In the genomic region with DNA sequence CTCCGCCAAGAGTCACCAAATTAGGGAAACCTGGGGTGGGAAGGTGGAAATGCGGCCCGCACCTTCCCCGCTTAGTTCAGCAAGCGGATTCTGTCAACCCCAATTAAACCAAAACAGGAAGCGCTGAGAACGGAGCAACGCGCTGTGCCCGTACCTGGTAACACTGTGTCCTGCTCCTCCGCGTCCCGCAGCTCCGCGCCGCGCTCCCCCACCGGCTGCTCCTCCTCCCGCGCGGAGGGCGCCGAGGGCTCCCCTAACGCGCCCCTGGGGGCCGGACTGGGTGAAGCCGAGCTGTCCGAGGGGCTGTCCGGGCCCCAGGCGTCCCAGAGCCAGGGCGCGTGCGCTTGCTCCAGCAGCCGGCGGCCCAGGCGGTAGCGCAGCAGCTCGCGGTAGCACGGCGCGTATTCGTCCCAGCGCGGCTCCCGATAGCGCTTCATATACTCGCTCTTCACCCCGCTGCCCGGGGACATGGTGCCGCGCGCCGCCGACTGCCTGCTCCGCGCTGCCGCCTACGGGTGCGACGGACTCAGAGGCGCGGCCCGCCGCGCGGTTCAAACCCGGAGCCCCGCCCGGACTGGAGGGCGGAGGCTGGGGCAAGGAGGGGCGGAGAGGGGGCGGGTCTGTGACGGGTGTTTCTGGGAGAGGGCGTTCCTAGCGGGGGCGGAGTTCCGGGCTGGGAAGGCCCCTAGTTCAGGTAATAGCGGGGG, we compare ENCODE assay signal across 8 mouse cellular contexts. TPM values are rescaled to one million over a fixed set of nuclear protein-coding genes. Genes with fewer than 3 reads are reported as not detected.
DNase-seq lines count a peak whose midpoint lies in the region; ATAC-seq and TF ChIP-seq lines count a peak whose summit lies in the region.

No protein-coding gene starts in this region.

- ATAC-seq in forebrain, postnatal 0 days, result peak; percentile 95
- ATAC-seq in lung, embryonic 15.5 days (ENCODE audit: borderline replicate concordance, extremely low read depth, low FRiP score, low TSS enrichment), result peak; percentile 96

- H3K27ac ChIP-seq in MEL (ENCODE audit: control insufficient read depth, low read depth, low read length), result peak overlapping the region; percentile 56
- H3K27ac ChIP-seq in cerebellum, adult 2 months (ENCODE audit: insufficient read depth, low read length), result peak overlapping the region; percentile 98
- peak overlapping the region; percentile 82 for H3K27ac ChIP-seq in forebrain, postnatal 0 days (ENCODE audit: low read depth, low read length)
- peak overlapping the region; percentile 38 for H3K27ac ChIP-seq in lung, embryonic 15.5 days

- H3K9ac ChIP-seq in MEL (ENCODE audit: control insufficient read depth, low read depth, low read length, poor library complexity, severe bottlenecking), result peak overlapping the region; percentile 86
- peak overlapping the region; percentile 63 for H3K9ac ChIP-seq in forebrain, postnatal 0 days
- H3K9ac ChIP-seq in lung, embryonic 15.5 days, result peak overlapping the region; percentile 60

- TF ChIP-seq POLR2A in MEL (IDR thresholded peaks at IDR 0.05; ENCODE audit: control insufficient read depth in 1 of 2, insufficient read depth in 1 of 2, low read depth in 1 of 2, low read length in 2 of 2, poor library complexity in 1 of 2), result peak; percentile 70 to 85; a peak in 3 of 4 replicates
- no peak for TF ChIP-seq POLR2A in cerebellum, adult 2 months (IDR thresholded peaks at IDR 0.05; ENCODE audit: borderline replicate concordance, insufficient read depth, low read length)

- under 1% methylated on average over 79 of the region's 79 CpGs for WGBS in cerebellum, adult 2 months
- WGBS in forebrain, postnatal 0 days, result 3% methylated on average over 70 of the region's 79 CpGs
- 1% methylated on average over 77 of the region's 79 CpGs for WGBS in lung, embryonic 15.5 days

- H3K4me1 ChIP-seq in MEL (ENCODE audit: control insufficient read depth in 1 of 2, insufficient read depth in 2 of 2, low read length in 2 of 2), result peaks cover 5 to 28% of the 10 kb centered on the region in 2 experiments
- H3K4me1 ChIP-seq in cerebellum, adult 2 months (ENCODE audit: control insufficient read depth, insufficient read depth, low read length), result peaks cover 6% of the 10 kb centered on the region; the same call in 1 of the 2 replicates
- peaks cover 8% of the 10 kb centered on the region; the same call in 1 of the 2 replicates for H3K4me1 ChIP-seq in forebrain, postnatal 0 days (ENCODE audit: insufficient read depth)
- peaks cover 14% of the 10 kb centered on the region; the same call in 1 of the 2 replicates for H3K4me1 ChIP-seq in lung, embryonic 15.5 days

- no peak for TF ChIP-seq RAD21 in MEL (IDR thresholded peaks at IDR 0.05; ENCODE audit: low read depth, low read length)

- TF ChIP-seq EP300 in MEL (IDR thresholded peaks at IDR 0.05; ENCODE audit: low read depth in 1 of 2, low read length in 2 of 2), result no peak

- no peaks in the 10 kb centered on the region for H3K27me3 ChIP-seq in MEL (ENCODE audit: control insufficient read depth in 1 of 2, insufficient read depth in 2 of 2, low read length in 2 of 2)
- H3K27me3 ChIP-seq in cerebellum, adult 2 months (ENCODE audit: control insufficient read depth, insufficient read depth, low read length), result no peaks in the 10 kb centered on the region
- H3K27me3 ChIP-seq in forebrain, postnatal 0 days (ENCODE audit: insufficient read depth, low read length), result no peaks in the 10 kb centered on the region; the same call in 1 of the 2 replicates
- peaks cover 42% of the 10 kb centered on the region for H3K27me3 ChIP-seq in lung, embryonic 15.5 days

- H3K9me3 ChIP-seq in MEL (replicated peaks; ENCODE audit: insufficient read depth, low read length), result no peaks in the 10 kb centered on the region
- no peaks in the 10 kb centered on the region for H3K9me3 ChIP-seq in forebrain, postnatal 0 days (ENCODE audit: low read length)
- no peaks in the 10 kb centered on the region for H3K9me3 ChIP-seq in lung, embryonic 15.5 days

- H3K79me2 ChIP-seq in MEL (ENCODE audit: control insufficient read depth, insufficient read depth, low read length, poor library complexity), result peaks cover 40% of the 10 kb centered on the region

- DNase-seq in MEL (ENCODE audit: low read depth, low spot score), result peak; percentile 94
- DNase-seq in cerebellum, adult 2 months, result peak; percentile 95 to 96
- peak; percentile 94 for DNase-seq in forebrain, postnatal 0 days
- peak; percentile 92 for DNase-seq in heart, postnatal 4 days
- peak; percentile 87 to 88 for DNase-seq in layer of hippocampus, adult 8-10 months (ENCODE audit: low spot score in 2 of 2)
- DNase-seq in ovary, adult 18-20 months (ENCODE audit: low spot score), result peak; percentile 85
- DNase-seq in thymus, postnatal 0 days (ENCODE audit: low spot score), result peak; percentile 94

- peaks cover 0 to 25% of the 10 kb centered on the region in 2 experiments; a peak in 2 of 4 replicates for H3K36me3 ChIP-seq in MEL (ENCODE audit: control insufficient read depth in 1 of 2, insufficient read depth in 2 of 2, low read length in 2 of 2)
- no peaks in the 10 kb centered on the region for H3K36me3 ChIP-seq in forebrain, postnatal 0 days (ENCODE audit: insufficient read depth)
- H3K36me3 ChIP-seq in lung, embryonic 15.5 days, result no peaks in the 10 kb centered on the region

- H3K4me3 ChIP-seq in MEL (ENCODE audit: control insufficient read depth in 1 of 2, insufficient read depth in 1 of 2, low read depth in 2 of 2, low read length in 2 of 2), result peak overlapping the region; percentile 83 to 94
- peak overlapping the region; percentile 99 for H3K4me3 ChIP-seq in cerebellum, adult 2 months (replicated peaks; ENCODE audit: insufficient read depth, low read depth, low read length)
- peak overlapping the region; percentile 90 for H3K4me3 ChIP-seq in forebrain, postnatal 0 days (ENCODE audit: low read depth, low read length)
- peak overlapping the region; percentile 77 for H3K4me3 ChIP-seq in lung, embryonic 15.5 days

- H3K4me2 ChIP-seq in forebrain, postnatal 0 days (ENCODE audit: low read depth), result peak overlapping the region; percentile 84
- peak overlapping the region; percentile 93 for H3K4me2 ChIP-seq in lung, embryonic 15.5 days

- peak in 2 of 3 experiments; percentile 12 to 30; a peak in 2 of 6 replicates for TF ChIP-seq CTCF in MEL (IDR thresholded peaks at IDR 0.05 in 2 of 3, conservative IDR thresholded peaks at IDR 0.05 in 1 of 3; ENCODE audit: control insufficient read depth in 1 of 3, insufficient read depth in 1 of 3, low read depth in 2 of 3, low read length in 3 of 3, poor library complexity in 1 of 3, severe bottlenecking in 1 of 3)
- TF ChIP-seq CTCF in cerebellum, adult 2 months (IDR thresholded peaks at IDR 0.05; ENCODE audit: borderline replicate concordance, insufficient read depth, low read depth, low read length), result peak; percentile 18; the same call in 1 of the 2 replicates
- peak; percentile 61 for TF ChIP-seq CTCF in forebrain, postnatal 0 days (IDR thresholded peaks at IDR 0.05; ENCODE audit: low read depth)

TF ChIP-seq in MEL, 35 proteins besides CTCF, POLR2A, EP300 and RAD21 (continues in another document):
- no peak for TF ChIP-seq GABPA (IDR thresholded peaks at IDR 0.05; ENCODE audit: low read depth, low read length)
- TF ChIP-seq ELF1 (IDR thresholded peaks at IDR 0.05; ENCODE audit: low read depth, low read length), result 0 out of 2 replicates have a peak, but pooled peaks have one; percentile 54
- TF ChIP-seq UBTF (IDR thresholded peaks at IDR 0.05; ENCODE audit: borderline replicate concordance, insufficient read depth, low read depth, low read length), result peak; percentile 85; the same call in 1 of the 2 replicates
- peak; percentile 97 for TF ChIP-seq MAZ (IDR thresholded peaks at IDR 0.05; ENCODE audit: low read depth, low read length)
- TF ChIP-seq MEF2A (IDR thresholded peaks at IDR 0.05; ENCODE audit: extremely low read depth, insufficient replicate concordance, low read depth, low read length, poor library complexity, severe bottlenecking), result no peak

RNA-seq across cellular contexts. Expression of a gene that starts 0.9 kb away (rescaled TPM):
- 6.7 and 7.0 TPM in 2 replicates for total RNA-seq in MEL (2012; rRNA removed)
- 10 to 100 TPM in 1 of 2 experiments, not detected in 1; 12.1 TPM for polyA plus RNA-seq in MEL (2012; ENCODE audit: insufficient read depth in 1 of 2, insufficient read length in 2 of 2, low read depth in 1 of 2, low replicate concordance in 2 of 2, missing spikeins in 1 of 2)
- 19.6 and 23.5 TPM in 2 replicates for polyA plus RNA-seq in cerebellum, adult 2 months (2012; rRNA removed)
- total RNA-seq in forebrain, postnatal 0 days (2014; rRNA removed), result 19.5 and 21.8 TPM in 2 replicates
- 10.0 and 10.6 TPM in 2 replicates for polyA plus RNA-seq in forebrain, postnatal 0 days (2015; fragmentation: Nextera tagmentation; extraction: Ambion mirVana)
- total RNA-seq in heart, postnatal 4 days (2021), result 1 to 10 TPM; 4.6 to 5.4 TPM
- 10 to 100 TPM; 52.3 to 55.6 (median 53.4) TPM for total RNA-seq in layer of hippocampus, adult 8-10 months (2022)
- polyA plus RNA-seq in lung, embryonic 15.5 days (2015; fragmentation: Nextera tagmentation; extraction: Ambion mirVana), result 4.9 and 5.6 TPM in 2 replicates
- polyA plus RNA-seq in thymus, postnatal 0 days (2015; fragmentation: Nextera tagmentation; extraction: Ambion mirVana), result 6.6 and 6.7 TPM in 2 replicates

RNA-seq across cellular contexts. Expression of a gene that starts 35.5 kb away (rescaled TPM):
- total RNA-seq in MEL (2012; rRNA removed), result 0.23 TPM in 1 of 2 replicates, not detected in the other
- polyA plus RNA-seq in MEL (2012; ENCODE audit: insufficient read depth in 1 of 2, insufficient read length in 2 of 2, low read depth in 1 of 2, low replicate concordance in 2 of 2, missing spikeins in 1 of 2), result under 1 TPM in 1 of 2 experiments, not detected in 1; 0.32 TPM
- 5.7 and 7.3 TPM in 2 replicates for polyA plus RNA-seq in cerebellum, adult 2 months (2012; rRNA removed)
- total RNA-seq in forebrain, postnatal 0 days (2014; rRNA removed), result 10.5 and 20.1 TPM in 2 replicates
- 17.1 and 20.4 TPM in 2 replicates for polyA plus RNA-seq in forebrain, postnatal 0 days (2015; fragmentation: Nextera tagmentation; extraction: Ambion mirVana)
- total RNA-seq in heart, postnatal 4 days (2021), result 100 to 1,000 TPM; 369 to 594 TPM
- total RNA-seq in layer of hippocampus, adult 8-10 months (2022), result 1 to 10 TPM; 5.7 to 9.3 (median 7.2) TPM
- polyA plus RNA-seq in lung, embryonic 15.5 days (2015; fragmentation: Nextera tagmentation; extraction: Ambion mirVana), result 9.0 and 31.1 TPM in 2 replicates
- polyA plus RNA-seq in thymus, postnatal 0 days (2015; fragmentation: Nextera tagmentation; extraction: Ambion mirVana), result 14.5 and 22.3 TPM in 2 replicates

RNA-seq across cellular contexts. Expression of a gene that starts 53.3 kb away (rescaled TPM):
- total RNA-seq in MEL (2012; rRNA removed), result 22.2 and 23.1 TPM in 2 replicates
- 10 to 100 TPM in 1 of 2 experiments, not detected in 1; 44.6 TPM for polyA plus RNA-seq in MEL (2012; ENCODE audit: insufficient read depth in 1 of 2, insufficient read length in 2 of 2, low read depth in 1 of 2, low replicate concordance in 2 of 2, missing spikeins in 1 of 2)
- 102 and 111 TPM in 2 replicates for polyA plus RNA-seq in cerebellum, adult 2 months (2012; rRNA removed)
- total RNA-seq in forebrain, postnatal 0 days (2014; rRNA removed), result 70.9 and 72.8 TPM in 2 replicates
- 113 and 127 TPM in 2 replicates for polyA plus RNA-seq in forebrain, postnatal 0 days (2015; fragmentation: Nextera tagmentation; extraction: Ambion mirVana)
- 10 to 100 TPM in 1 of 2 experiments, 1 to 10 TPM in 1; 9.4 to 12.0 TPM for total RNA-seq in heart, postnatal 4 days (2021)
- 10 to 100 TPM; 42.9 to 44.6 (median 43.4) TPM for total RNA-seq in layer of hippocampus, adult 8-10 months (2022)
- 33.2 and 33.8 TPM in 2 replicates for polyA plus RNA-seq in lung, embryonic 15.5 days (2015; fragmentation: Nextera tagmentation; extraction: Ambion mirVana)
- 23.4 and 23.5 TPM in 2 replicates for polyA plus RNA-seq in thymus, postnatal 0 days (2015; fragmentation: Nextera tagmentation; extraction: Ambion mirVana)

Comparison
In these comparisons a context has a peak if more than half of its experiments do, and no peak if none do; other contexts are left out.
1. Peak in every context shown above with its lines: DNase-seq, ATAC-seq, H3K4me3 ChIP-seq and H3K27ac ChIP-seq.
2. H3K27ac ChIP-seq: peak in every context shown above with its lines; median percentile 98 in cerebellum, adult 2 months; 82 in forebrain, postnatal 0 days; 56 in MEL; 38 in lung, embryonic 15.5 days.